Mouse (Mus musculus): ENCODE data around the gene Opcml.

- no peak for TF ChIP-seq POLR2A (IDR thresholded peaks at IDR 0.05; ENCODE audit: insufficient read length, low read depth)
- no peak for TF ChIP-seq TCF12 (IDR thresholded peaks at IDR 0.05; ENCODE audit: insufficient read depth, poor library complexity, severe bottlenecking)
- no peak for TF ChIP-seq USF1 (IDR thresholded peaks at IDR 0.05; ENCODE audit: low read depth)
- TF ChIP-seq TCF3 (IDR thresholded peaks at IDR 0.05; ENCODE audit: insufficient read length, low read depth), result no peak
- TF ChIP-seq MYOG (IDR thresholded peaks at IDR 0.05; ENCODE audit: control insufficient read depth in 1 of 3, insufficient read depth in 1 of 3, insufficient read length in 2 of 3, low read depth in 2 of 3), result no peak
- TF ChIP-seq MAX (IDR thresholded peaks at IDR 0.05; ENCODE audit: low read depth), result no peak
- TF ChIP-seq POLR2AphosphoS2 (IDR thresholded peaks at IDR 0.05; ENCODE audit: insufficient read length, low read depth), result no peak
- no peak for TF ChIP-seq REST (IDR thresholded peaks at IDR 0.05; ENCODE audit: insufficient read depth, insufficient read length)
- no peak for TF ChIP-seq E2F4 (IDR thresholded peaks at IDR 0.05; ENCODE audit: insufficient read depth)
- no peak for TF ChIP-seq CEBPB (IDR thresholded peaks at IDR 0.05; ENCODE audit: insufficient read depth, poor library complexity, severe bottlenecking)
Measured at GRCm38 (mm10) chr9:28438752-28439151, 648.2 kb downstream of the Opcml start.
